10 mouse cellular contexts compared by ENCODE assay signal in genomic region chr1:64787701-64788515, GRCm38 (mm10). TPM values are rescaled to one million over a fixed set of nuclear protein-coding genes. Genes with fewer than 3 reads are reported as not detected.
A peak's percentile ranks its signal among the peaks of the same experiment; 100 is the strongest.
DNase-seq lines count a peak whose midpoint lies in the region; ATAC-seq and TF ChIP-seq lines count a peak whose summit lies in the region.
"Had no signal": no experiment of that assay in that cellular context is flagged by ENCODE, and none has a peak within 500 bp of the region (broad histone marks: within the 10 kb centered on the region; RNA-seq: fewer than 3 reads in every experiment).

No protein-coding gene starts in this region.

- WGBS in heart, embryonic 13.5 days, result 62% methylated on average over 6 of the region's 6 CpGs
- WGBS in heart, embryonic 12.5 days, result 62% methylated on average over 6 of the region's 6 CpGs
- 32% methylated on average over 6 of the region's 6 CpGs for WGBS in intestine, postnatal 0 days

- no peaks in the 10 kb centered on the region for H3K27me3 ChIP-seq in heart, embryonic 13.5 days (replicated peaks)
- H3K27me3 ChIP-seq in heart, embryonic 12.5 days (replicated peaks), result no peaks in the 10 kb centered on the region
- no peaks in the 10 kb centered on the region for H3K27me3 ChIP-seq in intestine, postnatal 0 days (replicated peaks; ENCODE audit: control insufficient read depth, insufficient read depth, low read length)
- no peaks in the 10 kb centered on the region for H3K27me3 ChIP-seq in myocyte (ENCODE audit: control insufficient read depth, insufficient read depth, insufficient read length)

- no peak overlapping the region for H3ac ChIP-seq in myocyte (ENCODE audit: control insufficient read depth, insufficient read length)

- no peak for TF ChIP-seq POLR2A in myocyte (IDR thresholded peaks at IDR 0.05; ENCODE audit: insufficient read length, low read depth)

- TF ChIP-seq CTCF in intestine, postnatal 0 days (IDR thresholded peaks at IDR 0.05; ENCODE audit: low read depth), result no peak

- H3K27ac ChIP-seq in heart, embryonic 13.5 days (replicated peaks), result 0 out of 2 replicates have a peak overlapping the region, but pooled peaks have one; percentile 3
- no peak overlapping the region for H3K27ac ChIP-seq in heart, embryonic 12.5 days (ENCODE audit: poor library complexity, severe bottlenecking)
- peak overlapping the region; percentile 79 for H3K27ac ChIP-seq in intestine, postnatal 0 days (ENCODE audit: low read depth, low read length)
- H3K27ac ChIP-seq: hindbrain, embryonic 10.5 days had no signal

- DNase-seq in kidney, postnatal 10 days, result peak; percentile 84
- DNase-seq in T-cell, adult 2 months (ENCODE audit: low spot score), result no peak
- no peak for DNase-seq in retina, postnatal 1 day
- DNase-seq: right cerebral cortex, adult 18-20 months had no signal

- ATAC-seq in heart, embryonic 13.5 days (ENCODE audit: extremely low read depth, insufficient number of reproducible peaks, low FRiP score, low TSS enrichment), result no peak
- no peak; the same call in 1 of the 2 replicates for ATAC-seq in heart, embryonic 12.5 days (ENCODE audit: insufficient number of reproducible peaks, low FRiP score)
- peak; percentile 99 for ATAC-seq in intestine, postnatal 0 days
- ATAC-seq: forebrain, embryonic 16.5 days had no signal

- peak overlapping the region; percentile 2; the same call in 1 of the 2 replicates for H3K9ac ChIP-seq in heart, embryonic 13.5 days
- no peak overlapping the region for H3K9ac ChIP-seq in heart, embryonic 12.5 days
- no peak overlapping the region for H3K9ac ChIP-seq in intestine, postnatal 0 days (ENCODE audit: low read depth, low read length)

- no peak overlapping the region for H3K4me3 ChIP-seq in heart, embryonic 13.5 days
- no peak overlapping the region for H3K4me3 ChIP-seq in heart, embryonic 12.5 days
- H3K4me3 ChIP-seq in intestine, postnatal 0 days (ENCODE audit: low read depth, low read length), result no peak overlapping the region
- H3K4me3 ChIP-seq in myocyte, result no peak overlapping the region
- H3K4me3 ChIP-seq: hindbrain, embryonic 10.5 days had no signal

- peaks cover 41% of the 10 kb centered on the region for H3K4me1 ChIP-seq in heart, embryonic 13.5 days
- peaks cover 44% of the 10 kb centered on the region for H3K4me1 ChIP-seq in heart, embryonic 12.5 days (replicated peaks)
- H3K4me1 ChIP-seq in intestine, postnatal 0 days (replicated peaks; ENCODE audit: control insufficient read depth, insufficient read depth, low read length), result peaks cover 12% of the 10 kb centered on the region

- no peaks in the 10 kb centered on the region for H3K9me3 ChIP-seq in heart, embryonic 13.5 days
- H3K9me3 ChIP-seq in heart, embryonic 12.5 days (replicated peaks), result no peaks in the 10 kb centered on the region
- no peaks in the 10 kb centered on the region for H3K9me3 ChIP-seq in intestine, postnatal 0 days (ENCODE audit: control insufficient read depth)
- H3K9me3 ChIP-seq: hindbrain, embryonic 10.5 days had no signal

- no peak overlapping the region for H3K4me2 ChIP-seq in heart, embryonic 13.5 days
- H3K4me2 ChIP-seq in heart, embryonic 12.5 days, result no peak overlapping the region
- 0 out of 2 replicates have a peak overlapping the region, but pooled peaks have one; percentile 4 for H3K4me2 ChIP-seq in intestine, postnatal 0 days (replicated peaks; ENCODE audit: low read depth)
- no peak overlapping the region for H3K4me2 ChIP-seq in myocyte (ENCODE audit: low read depth)

- no peaks in the 10 kb centered on the region for H3K36me3 ChIP-seq in heart, embryonic 13.5 days
- no peaks in the 10 kb centered on the region for H3K36me3 ChIP-seq in heart, embryonic 12.5 days
- H3K36me3 ChIP-seq in intestine, postnatal 0 days (ENCODE audit: control insufficient read depth, insufficient read depth), result no peaks in the 10 kb centered on the region
- H3K36me3 ChIP-seq in myocyte (ENCODE audit: control insufficient read depth, insufficient read depth), result no peaks in the 10 kb centered on the region
- H3K36me3 ChIP-seq: hindbrain, embryonic 10.5 days had no signal

- H3K79me2 ChIP-seq in myocyte (ENCODE audit: control insufficient read depth, insufficient read depth), result no peaks in the 10 kb centered on the region

TF ChIP-seq in myocyte, 11 proteins besides CTCF, POLR2A, EP300 and RAD21:
- TF ChIP-seq MYOD1 (IDR thresholded peaks at IDR 0.05; ENCODE audit: control insufficient read depth in 1 of 3, insufficient read length in 2 of 3, low read depth in 2 of 3) (peak in 1 of 3 experiments; percentile 49), MYOG (IDR thresholded peaks at IDR 0.05; ENCODE audit: control insufficient read depth in 1 of 3, insufficient read depth in 1 of 3, insufficient read length in 2 of 3, low read depth in 2 of 3) (peak in 1 of 3 experiments; percentile 68), TCF12 (IDR thresholded peaks at IDR 0.05; ENCODE audit: insufficient read depth, poor library complexity, severe bottlenecking) (no peak), SRF (IDR thresholded peaks at IDR 0.05; ENCODE audit: control insufficient read depth, insufficient read length, low read depth) (peak; percentile 87), USF1 (IDR thresholded peaks at IDR 0.05; ENCODE audit: low read depth) (no peak)
TF ChIP-seq in myocyte: peak in this region for 3.

RNA-seq across cellular contexts. Expression of gene Fzd5, which starts 50.4 kb away (rescaled TPM):
- 1.1 TPM in 2 replicates for polyA plus RNA-seq in heart, embryonic 13.5 days (2015; fragmentation: Nextera tagmentation; extraction: Ambion mirVana)
- 1.7 and 2.0 TPM in 2 replicates for polyA plus RNA-seq in heart, embryonic 12.5 days (2016; fragmentation: Nextera tagmentation; extraction: Ambion mirVana)
- 4.7 and 5.6 TPM in 2 replicates for polyA plus RNA-seq in intestine, postnatal 0 days (2015; fragmentation: Nextera tagmentation; extraction: Ambion mirVana)
- polyA plus RNA-seq in myocyte (2012; fragmentation: generic; extraction: Trizol), result 2.1 TPM
